Mouse (Mus musculus) CH12.LX (cell line): ENCODE measurements around the gene Eif4ebp2.

Source experiments
- CTCF ChIP-seq, 2 experiments: IDR thresholded peaks in 1 of 2; conservative IDR thresholded peaks in 1 of 2; 2 replicates each; pipeline ENCODE4 v1.5.1; 2011 to 2012; ENCODE audit warnings: low read depth in 2 of 2, low read length in 2 of 2, improper control_type of control experiment in 1 of 2, inconsistent platforms in 1 of 2, mild to moderate bottlenecking in 1 of 2, moderate library complexity in 1 of 2
- EP300 ChIP-seq: IDR thresholded peaks from 2 replicates; pipeline ENCODE4 v1.6.1; 2011; ENCODE audit warnings: low read length, improper control_type of control experiment
- PAX5 ChIP-seq: IDR thresholded peaks from 2 replicates; pipeline ENCODE4 v1.6.1; 2012; ENCODE audit warnings: low read length, inconsistent platforms, mixed read lengths
- POLR2A ChIP-seq: IDR thresholded peaks from 2 replicates; pipeline ENCODE4 v1.6.1; 2011; ENCODE audit warnings: low read depth, mild to moderate bottlenecking, improper control_type of control experiment, low read length
- USF1 ChIP-seq: IDR thresholded peaks from 2 replicates; pipeline ENCODE4 v1.6.1; 2014; ENCODE audit warnings: low read depth, mild to moderate bottlenecking, inconsistent platforms, low read length, improper control_type of control experiment
- USF2 ChIP-seq: conservative IDR thresholded peaks from 2 replicates; pipeline ENCODE4 v1.6.1; 2011; ENCODE audit warnings: low read depth, low read length, improper control_type of control experiment

- TF ChIP-seq USF1 (no peak), USF2 (no peak), CTCF (conservative IDR thresholded peaks at IDR 0.05 in 1 of 2, IDR thresholded peaks at IDR 0.05 in 1 of 2; ENCODE audit: low read depth in 2 of 2, low read length in 2 of 2) (no peak), PAX5 (no peak), EP300 (no peak), POLR2A (no peak)
Measured at GRCm38 (mm10) chr10:61385174-61385573, 67.3 kb downstream of the Eif4ebp2 start.
